Mouse (Mus musculus) retina, adult 2 months (tissue): ENCODE data around the gene Fam8a1.

Source experiments
- DNase-seq: peaks from one replicate; pipeline ENCODE4 v3.0.0-alpha.2; 2012; ENCODE audit warnings: low read depth, low spot score

The Fam8a1 gene

DNA sequence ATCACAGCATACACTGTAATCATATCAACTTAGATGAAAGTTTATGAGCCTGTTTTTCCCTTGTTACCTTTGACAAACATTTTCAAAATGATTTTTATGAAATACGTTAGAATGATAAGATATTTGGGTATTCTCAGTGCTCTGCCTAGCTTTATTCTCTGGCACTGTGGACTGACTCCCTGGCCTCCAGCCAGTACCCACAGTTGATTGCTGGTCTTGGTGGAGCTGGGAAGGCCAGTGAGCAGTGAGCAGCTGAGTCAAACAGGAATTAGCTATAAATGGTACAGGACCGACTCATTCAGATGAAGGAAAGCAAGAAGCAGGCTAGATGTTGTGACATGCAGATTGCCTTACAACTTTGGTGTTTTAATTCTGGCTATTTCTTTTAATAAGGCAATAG lies 5.3 kb downstream of the Fam8a1 start:
- DNase-seq, result no peak

DNA sequence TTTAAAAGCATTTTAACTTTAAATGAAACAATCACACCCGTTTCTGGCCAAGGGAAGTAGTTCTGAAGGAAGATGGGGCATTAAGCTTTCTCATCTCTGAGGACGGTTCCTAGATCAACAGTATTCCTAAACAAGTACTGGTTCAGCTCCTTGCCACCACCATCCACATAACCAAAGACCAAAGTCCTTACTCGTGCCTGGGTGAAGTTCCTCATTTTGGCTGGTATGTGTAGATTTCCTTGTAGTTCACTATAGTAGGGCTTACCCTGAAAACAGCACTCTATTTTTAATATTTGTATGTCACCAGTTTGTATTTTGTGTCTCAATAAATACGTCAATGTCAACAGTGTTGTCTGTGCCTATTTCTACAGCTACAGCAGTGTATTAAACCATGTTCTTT lies 8.4 kb downstream of the Fam8a1 start:
- no peak for DNase-seq

DNA sequence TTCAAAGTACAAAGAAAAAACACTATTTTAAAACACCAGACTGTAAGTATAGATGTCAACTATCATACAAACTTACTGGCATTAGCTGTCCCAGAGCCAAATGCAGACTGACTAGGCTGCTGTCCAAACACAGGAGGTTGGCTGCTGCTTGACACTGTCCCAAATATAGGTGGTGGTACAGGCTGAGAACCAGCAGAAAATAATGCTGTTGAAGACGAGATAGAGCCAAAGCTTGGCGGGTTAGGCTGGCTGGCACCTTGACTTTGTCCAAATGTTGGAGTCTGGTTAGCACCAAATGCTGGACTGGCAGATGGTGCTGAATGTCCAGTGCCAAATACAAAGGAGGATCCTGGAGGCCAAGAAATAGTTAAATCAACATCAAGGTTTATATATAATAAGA lies 13.6 kb downstream of the Fam8a1 start:
- DNase-seq, result no peak

DNA sequence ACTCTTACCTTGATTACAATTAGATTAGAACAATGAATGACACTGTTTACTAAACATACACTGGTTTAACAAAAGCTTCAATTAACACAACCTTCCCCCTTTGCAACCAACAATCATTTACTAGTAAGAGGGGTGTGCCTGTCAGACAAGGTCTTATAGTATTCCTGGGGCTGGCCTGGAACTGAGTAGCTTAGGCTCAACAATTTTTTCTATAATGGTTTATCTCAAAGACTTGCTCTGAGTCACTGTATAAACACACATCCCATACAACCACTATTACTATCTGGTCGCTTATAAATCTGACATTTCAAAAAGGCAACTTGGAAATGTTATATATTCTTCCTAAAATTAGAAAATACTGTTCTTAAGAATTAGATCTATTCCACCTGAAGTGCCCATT lies 14.0 kb downstream of the Fam8a1 start:
- no peak for DNase-seq

DNA sequence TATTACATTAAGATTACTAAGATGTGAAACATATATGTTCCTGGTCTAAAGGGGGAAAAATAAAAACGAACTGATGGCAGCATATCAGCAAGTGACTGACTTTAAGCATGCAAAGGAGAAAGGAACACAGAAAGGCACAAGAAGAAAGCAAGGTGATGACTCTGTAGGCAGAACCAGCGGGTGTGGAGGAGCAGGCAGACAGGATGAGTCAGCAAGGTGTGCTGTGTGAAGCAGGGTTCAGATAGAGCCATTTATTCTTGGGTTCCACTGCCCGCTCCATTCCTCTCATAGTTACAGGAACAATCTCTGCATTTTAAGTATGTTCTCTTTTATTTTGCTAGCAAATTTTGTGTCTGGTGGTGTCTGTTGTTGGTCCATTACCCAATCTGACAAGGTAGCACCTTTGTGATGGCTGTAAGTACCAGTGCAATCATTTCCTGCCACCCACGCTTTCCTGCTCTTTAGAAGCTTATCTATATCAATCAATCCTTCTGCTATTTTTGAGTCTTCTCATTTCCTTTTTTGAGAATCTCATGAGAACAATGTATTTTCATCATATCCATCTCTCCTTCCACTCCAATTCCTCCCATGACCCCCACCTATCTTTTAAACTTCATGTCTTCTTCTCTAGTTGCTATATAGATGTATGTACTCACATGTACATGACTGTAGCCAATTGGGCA lies 21.4 kb downstream of the Fam8a1 start:
- no peak for DNase-seq

DNA sequence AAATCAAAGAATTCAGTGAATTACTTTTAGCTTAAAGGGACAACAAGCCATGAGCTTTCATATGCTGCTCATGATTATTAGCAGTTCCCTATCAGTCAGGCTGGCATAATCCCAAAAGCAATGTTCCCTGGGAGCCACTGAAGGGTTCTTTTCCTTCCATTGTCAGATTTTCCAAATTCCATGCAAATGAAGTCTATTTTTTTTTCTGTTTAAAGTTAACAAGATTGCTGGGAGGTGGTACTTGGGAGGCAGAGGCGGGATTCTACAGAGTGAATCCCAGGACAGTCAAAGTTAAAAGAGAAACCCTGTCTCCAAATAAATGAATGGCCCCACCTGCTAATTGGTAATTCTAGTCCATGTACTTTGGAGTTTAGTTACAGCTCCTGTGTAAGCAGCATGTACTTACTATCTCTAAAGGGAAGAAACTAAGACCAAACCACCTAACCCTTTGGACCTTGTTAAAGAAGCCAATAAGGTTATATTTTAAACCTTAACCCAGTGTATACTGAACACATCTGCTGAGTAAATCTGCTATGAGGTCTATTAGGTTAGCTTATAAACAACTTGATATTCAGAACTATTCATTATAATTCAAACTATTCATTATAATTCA lies 26.1 kb downstream of the Fam8a1 start:
- no peak for DNase-seq

DNA sequence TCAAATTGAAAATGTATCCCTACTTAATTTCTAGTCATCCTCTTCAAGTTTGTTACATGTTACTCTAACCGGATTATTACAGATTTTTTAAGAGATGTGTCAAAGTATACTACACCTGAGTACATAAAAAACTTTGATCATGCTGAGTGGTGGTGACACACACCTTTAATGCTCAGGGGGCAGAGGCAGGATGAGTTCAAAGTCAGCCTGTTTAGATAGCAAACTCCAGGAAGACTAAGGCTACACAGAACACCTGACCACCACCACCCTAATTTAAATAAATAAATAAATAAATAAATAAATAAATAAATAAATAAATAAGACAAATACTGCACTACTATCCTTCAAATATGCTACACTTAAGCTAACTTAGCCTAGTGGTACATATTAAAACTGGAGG lies 26.6 kb downstream of the Fam8a1 start:
- no peak for DNase-seq

DNA sequence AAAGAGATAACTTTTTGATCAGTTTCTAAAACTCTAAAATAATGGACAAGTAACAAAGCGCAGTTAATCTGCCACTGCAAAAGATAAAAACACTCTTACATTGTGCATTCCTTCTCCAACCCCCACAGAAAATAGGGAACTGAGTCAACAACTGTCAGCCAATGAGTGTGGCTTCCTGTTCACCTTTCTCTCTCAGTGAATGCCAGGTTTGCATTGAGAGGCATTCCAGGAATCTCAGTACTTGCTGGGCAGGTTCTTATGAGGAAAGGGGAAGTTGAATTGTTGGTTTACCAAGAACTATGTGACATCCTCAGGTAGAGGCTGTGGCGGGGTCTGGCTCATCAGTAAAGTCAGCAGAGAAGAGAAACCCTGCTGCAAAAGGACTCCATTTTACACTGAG lies 27.5 kb downstream of the Fam8a1 start:
- no peak for DNase-seq

DNA sequence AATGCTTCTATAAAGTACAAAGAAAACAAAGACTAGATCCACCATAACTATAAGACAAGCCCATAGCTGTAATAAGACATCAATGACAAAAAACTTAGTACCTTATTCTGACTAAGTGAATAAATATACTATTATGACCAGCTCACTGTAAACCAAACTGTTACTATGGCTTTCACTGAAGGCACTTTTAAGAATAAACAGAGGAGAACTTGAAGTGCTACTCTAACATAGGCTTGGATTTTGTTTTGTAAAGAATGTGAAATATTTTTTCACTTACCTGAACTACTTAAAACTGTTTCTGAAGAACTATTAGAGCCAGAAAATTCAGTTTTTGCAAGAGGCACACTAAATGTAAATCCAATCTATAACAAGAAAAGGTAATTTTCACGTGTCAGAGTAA lies 30.1 kb downstream of the Fam8a1 start:
- DNase-seq, result no peak

DNA sequence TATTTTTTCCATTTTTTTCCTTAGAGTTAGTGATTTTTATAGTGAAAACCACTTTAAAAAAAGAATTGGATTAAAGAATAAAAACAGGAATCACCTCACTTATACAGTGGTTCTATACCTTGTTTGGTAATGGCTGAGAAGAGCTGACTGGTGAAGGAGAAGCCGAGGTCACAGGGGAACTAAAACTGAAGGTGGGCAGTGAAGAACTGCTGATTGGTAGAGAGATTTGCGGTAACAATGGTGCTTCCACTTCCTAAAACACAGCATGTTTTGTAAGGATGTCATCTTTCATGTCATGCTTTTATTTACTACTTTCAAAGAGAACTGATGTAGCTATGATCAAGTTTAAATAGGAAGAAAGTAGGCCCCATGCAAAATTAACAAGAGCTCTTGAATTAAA lies 32.2 kb downstream of the Fam8a1 start:
- no peak for DNase-seq

DNA sequence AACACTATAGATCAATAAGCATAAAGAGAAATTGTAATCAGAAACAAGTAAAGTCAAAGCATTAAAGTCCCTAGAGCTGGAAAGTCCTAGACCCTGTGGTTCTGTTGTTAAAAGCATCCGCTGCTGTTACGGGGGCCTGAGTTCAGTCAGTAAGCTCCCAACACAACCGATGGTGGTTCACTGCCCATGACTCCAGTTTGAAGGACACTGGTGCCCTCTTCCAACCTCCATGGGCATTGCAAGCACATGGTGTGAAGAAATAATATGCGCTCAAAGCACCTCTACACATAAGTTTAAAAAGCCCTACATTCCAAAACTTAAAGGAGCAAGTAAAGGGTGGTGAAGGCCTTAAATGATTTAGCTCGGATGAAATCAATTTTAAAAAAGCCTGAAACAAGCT lies 33.8 kb downstream of the Fam8a1 start:
- no peak for DNase-seq

DNA sequence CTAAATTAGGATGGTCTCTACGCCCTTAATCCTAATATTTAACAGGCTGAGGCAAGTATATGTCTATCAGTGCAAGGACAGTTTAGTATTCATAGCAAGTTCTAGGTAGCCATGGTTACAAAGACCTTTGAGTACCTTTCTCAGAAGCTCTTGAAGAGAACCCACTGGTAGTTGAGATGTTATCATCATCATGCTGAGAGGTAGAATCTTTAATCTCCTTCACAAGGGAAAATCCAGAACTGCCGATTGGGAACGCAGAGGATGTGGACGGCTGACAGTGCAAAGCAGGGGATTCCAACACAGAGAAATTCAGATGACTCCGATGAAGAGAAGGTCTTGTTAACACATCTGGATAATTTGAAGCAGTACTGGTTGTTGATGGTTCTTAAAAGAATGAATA lies 44.2 kb downstream of the Fam8a1 start:
- DNase-seq, result no peak

DNA sequence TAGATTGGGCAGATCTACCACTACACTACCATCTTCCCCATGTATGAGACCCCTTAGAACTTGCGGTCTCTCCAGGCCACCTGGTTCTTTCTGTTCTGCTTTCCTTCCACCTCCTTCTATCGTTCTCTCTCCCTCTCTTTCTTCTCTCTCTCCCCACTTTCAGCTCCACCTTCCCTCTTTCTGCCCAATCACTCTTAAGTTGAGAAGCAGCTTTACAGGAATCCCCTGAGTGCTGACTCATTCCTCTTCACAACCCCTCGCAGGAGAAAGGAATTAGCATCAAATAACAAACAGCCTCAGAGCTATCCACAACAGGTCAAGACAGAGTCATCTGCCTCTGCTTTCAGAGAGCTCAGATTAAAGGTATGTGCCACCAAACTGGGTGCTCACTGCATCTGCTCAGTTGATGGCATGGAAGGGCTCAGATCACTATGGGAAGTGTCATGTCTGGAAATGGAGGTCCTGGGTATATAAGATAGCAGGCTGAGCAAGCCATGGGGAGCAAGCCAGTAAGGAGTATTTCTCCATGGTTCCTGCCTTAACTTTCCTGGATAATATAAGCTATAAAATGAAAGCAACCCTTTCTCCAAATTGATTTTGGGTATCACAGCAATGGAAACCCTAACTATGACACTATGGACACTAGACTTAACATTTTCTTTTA lies 46.8 kb downstream of the Fam8a1 start:
- no peak for DNase-seq

DNA sequence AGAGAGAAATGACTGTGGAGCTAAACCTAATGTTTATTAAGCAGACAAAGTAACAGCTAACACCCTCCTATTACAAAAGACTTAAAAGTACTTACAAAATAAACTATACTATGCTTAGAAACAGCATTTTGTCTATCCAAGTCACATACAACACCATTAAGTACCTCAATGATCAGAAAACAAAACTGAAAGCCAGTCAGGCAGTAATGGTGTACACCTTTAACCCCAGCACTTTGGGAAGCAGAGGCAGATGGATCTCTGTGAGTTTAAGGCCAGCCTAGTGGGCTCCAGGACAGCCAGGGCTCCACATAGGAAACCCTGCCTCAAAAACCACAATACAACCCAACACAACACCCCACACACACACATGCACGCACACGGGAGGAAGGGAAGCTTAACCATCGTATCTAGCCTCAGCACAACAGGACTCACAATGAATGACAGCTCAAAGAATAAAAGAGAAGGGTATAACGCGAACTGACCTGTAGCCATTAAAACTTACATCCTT lies 49.6 kb downstream of the Fam8a1 start:
- DNase-seq, result no peak

DNA sequence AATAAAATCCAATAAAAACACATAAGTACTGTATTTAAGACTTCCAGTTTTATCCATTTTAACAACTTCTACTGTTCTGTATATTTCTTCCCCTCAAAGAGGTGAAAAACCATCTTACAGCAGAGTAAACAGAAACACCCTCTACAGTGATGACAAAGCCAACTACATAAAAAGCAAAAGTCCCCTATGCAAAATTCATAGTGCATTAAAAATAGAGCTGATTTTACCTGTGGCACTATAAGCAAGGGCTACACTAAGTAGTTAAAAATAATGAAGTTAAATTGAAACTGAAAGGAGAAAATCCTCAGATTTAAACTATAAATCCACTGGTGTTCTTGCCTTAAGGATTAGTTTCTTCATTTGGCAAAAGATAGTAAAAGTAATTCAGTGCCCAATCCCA lies 51.7 kb downstream of the Fam8a1 start:
- DNase-seq, result no peak

DNA sequence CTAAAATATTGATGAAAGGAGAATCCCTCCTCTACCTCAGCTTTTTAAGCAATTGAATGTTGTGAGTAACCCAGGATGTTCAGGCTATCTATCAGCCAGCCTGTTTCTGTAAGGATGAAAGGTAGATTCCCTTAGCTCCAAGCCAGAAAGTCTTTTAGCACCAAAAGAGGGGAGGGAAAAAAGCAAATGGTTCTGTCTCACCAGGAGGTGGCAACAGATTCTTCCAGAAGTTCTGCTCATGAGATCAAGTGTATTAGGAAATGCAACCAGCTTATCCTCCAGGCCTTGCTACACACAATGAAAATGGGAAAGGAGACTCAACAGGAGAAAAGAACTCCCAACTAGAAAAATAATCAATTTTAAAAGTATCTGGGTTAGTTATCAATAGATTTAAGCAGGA lies 55.0 kb downstream of the Fam8a1 start:
- no peak for DNase-seq

DNA sequence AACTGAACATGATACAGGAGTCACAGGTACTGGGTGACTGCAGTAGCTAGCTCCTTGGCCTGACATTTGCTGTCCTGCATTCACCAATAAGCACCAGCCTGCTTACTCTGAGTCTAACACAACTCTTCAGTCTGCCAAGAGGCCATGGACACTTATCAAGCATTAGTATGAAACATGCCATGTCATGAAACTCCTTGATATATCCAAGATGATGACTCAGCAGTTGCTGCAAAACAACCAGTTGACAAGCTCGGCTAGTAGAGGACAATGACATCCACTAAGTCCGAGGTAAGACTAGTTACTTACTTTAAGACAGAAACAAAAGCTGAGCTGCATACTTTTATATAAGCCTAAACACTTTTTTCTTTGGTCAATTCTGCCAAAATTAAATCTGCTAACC lies 55.9 kb downstream of the Fam8a1 start:
- DNase-seq, result no peak

DNA sequence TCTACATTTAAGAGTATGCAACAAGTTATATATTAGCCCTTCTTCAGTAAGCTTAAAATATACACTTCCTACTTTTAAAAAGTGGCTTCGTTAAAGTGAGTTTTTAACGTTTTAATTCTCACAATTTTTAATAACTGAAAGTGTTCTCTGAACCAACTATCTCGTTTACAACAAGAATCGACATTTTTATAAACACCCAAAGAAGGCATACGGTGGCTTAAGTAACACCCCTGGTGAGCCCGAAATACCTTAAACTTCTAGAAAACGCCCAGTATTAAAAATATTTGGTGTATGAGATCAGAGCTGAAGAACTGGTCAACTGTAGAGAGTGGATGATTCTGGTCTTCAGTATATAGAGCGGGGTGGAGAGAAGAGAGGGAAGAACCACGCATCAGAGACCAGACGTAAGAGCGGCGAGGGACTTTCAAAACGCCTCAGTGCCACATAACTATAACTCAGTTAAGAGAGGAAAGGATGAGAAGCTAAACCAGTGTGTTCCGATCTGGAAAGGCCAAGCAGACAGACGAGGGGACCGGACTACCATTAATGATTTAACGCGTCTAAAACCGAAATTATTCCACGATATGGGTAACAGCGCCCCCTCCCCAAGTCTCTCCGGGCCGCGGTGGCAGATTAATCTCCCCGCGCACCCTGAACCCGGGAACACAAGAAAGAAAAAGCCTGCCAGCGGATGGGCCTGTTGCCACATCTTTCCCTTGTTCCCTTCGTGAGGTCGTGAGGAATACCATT lies 57.1 kb downstream of the Fam8a1 start:
- no peak for DNase-seq

DNA sequence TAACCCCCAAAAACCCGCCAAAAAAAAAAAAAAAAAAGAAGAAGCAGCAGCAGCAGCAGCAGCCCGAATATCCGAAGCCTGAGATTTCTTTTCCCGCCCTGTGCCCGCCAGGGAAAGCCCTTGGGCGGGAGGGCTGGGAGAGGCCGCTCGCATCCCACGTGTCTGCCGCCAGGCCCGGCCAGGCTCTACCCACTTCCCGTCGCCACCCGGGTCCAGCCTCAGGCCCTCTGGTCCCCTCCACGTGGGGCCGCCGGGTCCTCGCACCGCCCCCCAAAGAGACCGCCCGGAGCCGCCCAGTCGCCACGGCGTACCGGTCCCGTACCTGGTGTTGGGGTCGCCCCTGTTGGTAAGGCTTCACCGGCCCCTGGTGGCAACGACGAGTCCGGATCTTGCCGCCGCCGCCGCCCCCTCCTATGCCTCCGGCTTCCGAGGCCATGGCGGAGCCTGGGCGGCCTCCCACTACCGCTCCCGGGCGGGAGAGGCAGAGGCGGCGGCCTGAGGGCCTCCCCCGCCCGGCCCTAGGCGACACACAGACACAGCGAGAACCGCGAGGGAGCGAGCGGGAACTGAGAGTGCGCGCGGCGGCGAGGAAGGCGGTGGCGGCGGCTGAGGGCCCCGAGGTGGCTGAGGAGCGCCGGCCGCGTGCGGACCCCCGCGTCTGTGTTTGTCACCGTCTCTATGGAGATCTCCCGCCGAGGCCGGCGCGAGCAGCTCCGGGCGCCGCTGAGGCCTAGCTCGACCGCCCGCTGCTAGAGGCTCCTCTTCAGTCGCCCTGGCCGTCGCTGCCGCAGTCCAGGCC lies 57.9 kb downstream of the Fam8a1 start:
- no peak for DNase-seq
